Mouse (Mus musculus) intestine, embryonic 14.5 days (tissue): ENCODE results near the gene Cyp2b19. TPM values are rescaled to one million over a fixed set of nuclear protein-coding genes. Genes with fewer than 3 reads are reported as not detected.

Experiments used
- ATAC-seq: fragments of 200-750 bp; cut with Nextera tagmentation; replicated peaks from 2 replicates; pipeline ENCODE4 v1.8.0; 2017; ENCODE audit warnings: low read depth, moderate number of reproducible peaks, moderate TSS enrichment, moderate library complexity; ENCODE audit not compliant: low FRiP score, low TSS enrichment
- DNase-seq: peaks from one replicate; pipeline ENCODE4 v3.0.0-alpha.2; 2018; ENCODE audit warnings: low spot score
- H3K27ac ChIP-seq: fragments of 300-500 bp; sonication (generic); 2 replicates; pipeline ENCODE4 v1.5.1; 2014; ENCODE audit warnings: low read depth, mild to moderate bottlenecking, control low read depth
- H3K27me3 ChIP-seq: fragments of 300-500 bp; sonication (generic); replicated peaks from 2 replicates; pipeline ENCODE4 v1.6.1; 2014; ENCODE audit warnings: low read length, control low read depth; ENCODE audit not compliant: control insufficient read depth, insufficient read depth
- H3K36me3 ChIP-seq: fragments of 300-500 bp; sonication (generic); 2 replicates; pipeline ENCODE4 v1.6.1; 2014; ENCODE audit warnings: low read length, control low read depth; ENCODE audit not compliant: control insufficient read depth, insufficient read depth
- H3K4me1 ChIP-seq: fragments of 300-500 bp; sonication (generic); replicated peaks from 2 replicates; pipeline ENCODE4 v1.6.1; 2014; ENCODE audit warnings: low read length, control low read depth, mixed read lengths; ENCODE audit not compliant: control insufficient read depth, insufficient read depth
- H3K4me2 ChIP-seq: fragments of 300-500 bp; sonication (generic); 2 replicates; pipeline ENCODE4 v1.6.1; 2014; ENCODE audit warnings: low read length
- H3K4me3 ChIP-seq: fragments of 300-500 bp; sonication (generic); 2 replicates; pipeline ENCODE4 v1.5.1; 2014; ENCODE audit warnings: low read depth, low read length, control low read depth, mixed read lengths
- H3K9ac ChIP-seq: fragments of 300-500 bp; sonication (generic); 2 replicates; pipeline ENCODE4 v1.6.1; 2014; ENCODE audit warnings: mild to moderate bottlenecking, low read length
- H3K9me3 ChIP-seq: fragments of 300-500 bp; sonication (generic); 2 replicates; pipeline ENCODE4 v1.6.1; 2016; ENCODE audit warnings: low read length, control low read depth; ENCODE audit not compliant: control insufficient read depth
- WGBS: fragments of 180-500 bp; shearing (Covaris S2); extraction: QIAGEN DNeasy Blood & Tissue Kit; methylation state at CpG from one replicate; pipeline ENCODE4 v1.1.7; 2014; 5-methylcytosine and 5-hydroxymethylcytosine counted together
- polyA plus RNA-seq: library from polyadenylated mRNA; unstranded; fragments of >200 nt; fragmentation: Nextera tagmentation; extraction: Ambion mirVana; gene quantifications from 2 replicates; pipeline ENCODE4 v1.2.1, GENCODE M21; 2014

The Cyp2b19 gene
- polyA plus RNA-seq: not detected in 2 replicates

DNA sequence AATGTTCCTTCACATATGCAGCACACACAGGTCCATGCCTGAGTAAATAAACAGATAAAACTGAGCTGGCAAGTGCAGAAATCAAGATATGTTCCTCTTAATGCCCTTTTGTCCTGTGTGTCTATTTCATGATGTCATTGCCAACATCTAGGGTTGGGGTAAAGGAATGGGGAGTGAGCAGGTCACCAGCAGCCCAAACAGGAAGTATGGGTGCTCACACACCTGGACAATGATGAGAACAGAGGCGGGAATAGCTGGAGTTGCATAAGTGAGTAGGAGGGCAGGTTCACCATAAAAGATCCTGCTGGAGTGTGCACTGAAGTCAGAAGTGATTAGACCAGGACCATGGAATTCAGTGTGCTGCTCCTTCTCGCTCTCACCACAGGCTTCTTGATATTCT is at the start of gene Cyp2b19:
Gene Cyp2b19, plus strand, starts transcription at position 301 of the 400 bp plus-strand sequence.
- no peak for DNase-seq
- WGBS: 87% methylated on average over 2 of the region's 2 CpGs
- Histone ChIP-seq H3K36me3 (no peaks in the 10 kb centered on the region), H3K27ac (no peak within 1 kb of the TSS), H3K4me1 (no peaks in the 10 kb centered on the region), H3K4me3 (no peak within 1 kb of the TSS), H3K9ac (no peak within 1 kb of the TSS), H3K27me3 (no peaks in the 10 kb centered on the region), H3K9me3 (no peaks in the 10 kb centered on the region), H3K4me2 (no peak within 1 kb of the TSS)
- ATAC-seq: no peak

DNA sequence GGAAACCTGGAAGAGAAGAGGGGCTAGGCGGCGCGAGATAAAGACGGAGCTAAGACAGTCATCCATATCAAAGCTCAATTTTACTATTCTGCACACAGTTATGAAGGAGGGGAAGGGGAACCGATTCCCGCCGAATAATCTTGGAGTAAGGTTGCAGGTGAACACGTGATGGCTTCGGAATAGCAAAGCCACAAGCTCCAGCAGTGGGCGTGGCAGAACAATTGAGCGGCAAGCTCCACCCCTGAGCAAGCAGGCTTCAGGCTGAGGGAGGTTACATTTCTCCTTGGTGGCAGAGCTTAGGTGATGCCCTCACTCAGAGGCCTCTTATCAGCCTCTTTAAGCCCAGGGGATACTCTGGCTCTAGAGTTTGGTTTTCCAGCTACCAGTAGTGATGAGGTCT is 45.9 kb upstream of the Cyp2b19 start:
- no peak overlapping the region for H3K4me3 ChIP-seq
- H3K36me3 ChIP-seq: no peaks in the 10 kb centered on the region
- no peak overlapping the region for H3K27ac ChIP-seq
- H3K9me3 ChIP-seq: no peaks in the 10 kb centered on the region
- no peak overlapping the region for H3K4me2 ChIP-seq
- no peak for ATAC-seq
- no peaks in the 10 kb centered on the region for H3K27me3 ChIP-seq
- 83% methylated on average over 11 of the region's 11 CpGs for WGBS
- H3K9ac ChIP-seq: no peak overlapping the region
- H3K4me1 ChIP-seq: no peaks in the 10 kb centered on the region
- DNase-seq: no peak

DNA sequence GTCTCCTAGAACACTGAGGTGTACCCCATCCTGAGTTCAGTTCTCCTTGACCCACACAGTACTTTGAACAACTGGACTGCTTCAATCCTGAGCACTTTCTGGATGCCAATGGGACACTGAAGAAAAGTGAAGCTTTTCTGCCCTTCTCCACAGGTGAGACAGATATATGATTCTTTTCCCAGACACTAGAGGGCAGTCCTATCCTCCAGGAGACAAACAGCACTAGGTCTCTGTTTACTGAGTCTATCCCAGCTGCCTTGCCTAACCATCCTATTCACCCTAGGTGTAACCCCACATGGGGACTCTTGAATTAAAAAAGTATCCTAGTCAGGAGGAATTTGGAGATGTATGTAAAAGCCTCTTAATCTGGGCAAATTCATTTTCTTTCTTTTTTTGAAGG is 18.0 kb upstream of the Cyp2b19 start:
- DNase-seq (no peak), ATAC-seq (no peak)
- no peak overlapping the region for H3K9ac ChIP-seq
- H3K4me3 ChIP-seq: no peak overlapping the region
- no peaks in the 10 kb centered on the region for H3K9me3 ChIP-seq
- H3K4me2 ChIP-seq: no peak overlapping the region
- H3K4me1 ChIP-seq: no peaks in the 10 kb centered on the region
- H3K27ac ChIP-seq: no peak overlapping the region
- no peaks in the 10 kb centered on the region for H3K27me3 ChIP-seq
- no peaks in the 10 kb centered on the region for H3K36me3 ChIP-seq

DNA sequence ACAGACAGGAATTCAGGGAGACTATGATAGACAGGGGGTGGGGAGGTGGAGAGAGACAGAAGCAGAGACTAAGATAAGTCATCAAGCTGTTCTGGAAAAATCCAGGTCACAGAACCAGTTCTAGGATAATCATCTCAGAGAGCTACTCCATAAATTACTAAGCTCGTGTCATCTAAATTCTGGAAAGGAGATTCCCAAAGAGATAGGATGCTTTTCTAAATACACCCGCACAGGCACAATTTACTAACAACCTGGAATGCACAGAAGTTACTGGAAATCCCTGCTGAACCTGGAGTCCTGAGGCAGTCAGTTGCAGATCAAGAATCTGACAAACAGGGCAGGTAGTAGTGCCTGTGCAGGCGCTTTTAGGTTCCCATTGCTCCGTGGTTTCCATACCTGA is 13.0 kb upstream of the Cyp2b19 start:
- Histone ChIP-seq H3K4me1 (no peaks in the 10 kb centered on the region), H3K4me2 (no peak overlapping the region), H3K9ac (no peak overlapping the region), H3K27me3 (no peaks in the 10 kb centered on the region), H3K4me3 (no peak overlapping the region), H3K36me3 (no peaks in the 10 kb centered on the region), H3K9me3 (no peaks in the 10 kb centered on the region), H3K27ac (no peak overlapping the region)
- DNase-seq (no peak), ATAC-seq (no peak)
- WGBS: 74% methylated on average over 4 of the region's 4 CpGs

DNA sequence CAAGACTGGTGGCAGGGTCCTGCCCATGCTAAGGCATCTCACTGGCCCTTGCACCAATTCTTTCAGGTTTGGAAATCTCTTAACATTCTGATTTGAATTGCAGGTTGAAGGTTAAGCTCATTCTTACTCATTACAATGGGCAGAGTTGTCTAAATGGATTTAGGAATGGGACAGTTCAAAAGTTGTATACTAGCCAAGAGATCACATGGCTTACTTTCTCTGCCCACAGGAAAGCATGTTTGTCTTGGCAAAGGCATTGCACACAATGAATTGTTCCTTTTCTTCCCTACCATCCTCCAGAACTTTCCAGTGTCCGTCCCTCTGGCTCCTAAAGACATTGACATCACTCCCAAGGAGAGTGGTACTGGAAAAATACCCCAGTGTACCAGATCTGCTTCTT is 11.5 kb upstream of the Cyp2b19 start:
- no peaks in the 10 kb centered on the region for H3K36me3 ChIP-seq
- H3K4me1 ChIP-seq: no peaks in the 10 kb centered on the region
- no peaks in the 10 kb centered on the region for H3K9me3 ChIP-seq
- H3K27me3 ChIP-seq: no peaks in the 10 kb centered on the region
- no peak for DNase-seq
- no peak overlapping the region for H3K4me2 ChIP-seq
- H3K9ac ChIP-seq: no peak overlapping the region
- ATAC-seq: no peak
- WGBS: 81% methylated on average over 1 of the region's 1 CpGs
- no peak overlapping the region for H3K4me3 ChIP-seq
- H3K27ac ChIP-seq: no peak overlapping the region

DNA sequence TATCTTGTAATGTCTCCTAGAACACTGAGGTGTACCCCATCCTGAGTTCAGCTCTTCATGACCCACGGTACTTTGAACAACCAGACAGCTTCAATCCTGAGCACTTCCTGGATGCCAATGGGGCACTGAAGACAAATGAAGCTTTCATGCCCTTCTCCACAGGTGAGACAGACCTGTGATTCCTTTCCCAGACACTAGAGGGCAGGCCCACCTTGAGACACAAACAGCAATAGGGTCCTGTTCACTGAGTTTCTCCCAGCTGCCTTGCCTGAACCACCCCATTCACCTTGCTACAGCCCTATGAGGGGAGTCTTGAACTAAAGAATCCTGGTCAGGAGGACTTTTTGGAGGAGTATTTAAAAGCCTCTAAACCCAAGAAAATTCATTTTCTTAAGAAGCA is 10.1 kb downstream of the Cyp2b19 start:
- 46% methylated on average over 1 of the region's 1 CpGs for WGBS
- DNase-seq (no peak), ATAC-seq (no peak)
- H3K27ac ChIP-seq: no peak overlapping the region
- no peaks in the 10 kb centered on the region for H3K27me3 ChIP-seq
- H3K36me3 ChIP-seq: no peaks in the 10 kb centered on the region
- H3K9ac ChIP-seq: no peak overlapping the region
- no peak overlapping the region for H3K4me2 ChIP-seq
- no peak overlapping the region for H3K4me3 ChIP-seq
- no peaks in the 10 kb centered on the region for H3K4me1 ChIP-seq
- H3K9me3 ChIP-seq: no peaks in the 10 kb centered on the region

DNA sequence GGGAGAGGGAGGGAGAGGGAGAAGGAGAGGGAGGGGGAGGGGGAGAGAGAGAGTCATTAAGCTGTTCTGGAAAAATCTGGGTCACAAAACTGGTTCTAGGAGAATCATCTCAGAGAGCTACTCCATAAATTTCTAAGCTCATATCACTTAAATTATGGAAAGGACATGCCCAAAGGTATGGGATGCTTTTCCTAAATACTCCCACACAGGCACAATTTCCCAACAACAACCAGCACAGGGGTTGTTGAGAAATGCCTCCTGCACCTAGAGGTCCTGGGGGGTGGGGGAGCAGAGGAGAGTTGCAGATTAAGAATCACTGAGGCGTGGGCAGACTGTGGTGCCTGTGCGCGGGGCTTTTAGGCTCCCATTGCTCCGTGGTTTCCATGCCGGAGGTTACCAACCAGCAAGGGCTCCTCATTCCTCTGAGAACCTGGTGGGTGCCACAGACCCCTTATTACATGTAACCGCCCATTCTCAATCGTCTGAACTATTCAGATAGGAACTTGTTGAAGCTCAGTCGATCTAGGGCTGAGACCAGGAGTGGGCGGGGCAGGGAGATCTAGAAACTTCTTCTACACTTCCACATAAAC is 13.0 kb downstream of the Cyp2b19 start:
- 77% methylated on average over 9 of the region's 9 CpGs for WGBS
- H3K27ac ChIP-seq: no peak overlapping the region
- no peaks in the 10 kb centered on the region for H3K27me3 ChIP-seq
- H3K36me3 ChIP-seq: no peaks in the 10 kb centered on the region
- no peak overlapping the region for H3K4me2 ChIP-seq
- ATAC-seq: no peak
- H3K4me3 ChIP-seq: no peak overlapping the region
- no peak for DNase-seq
- no peaks in the 10 kb centered on the region for H3K4me1 ChIP-seq
- H3K9ac ChIP-seq: no peak overlapping the region
- H3K9me3 ChIP-seq: no peaks in the 10 kb centered on the region

DNA sequence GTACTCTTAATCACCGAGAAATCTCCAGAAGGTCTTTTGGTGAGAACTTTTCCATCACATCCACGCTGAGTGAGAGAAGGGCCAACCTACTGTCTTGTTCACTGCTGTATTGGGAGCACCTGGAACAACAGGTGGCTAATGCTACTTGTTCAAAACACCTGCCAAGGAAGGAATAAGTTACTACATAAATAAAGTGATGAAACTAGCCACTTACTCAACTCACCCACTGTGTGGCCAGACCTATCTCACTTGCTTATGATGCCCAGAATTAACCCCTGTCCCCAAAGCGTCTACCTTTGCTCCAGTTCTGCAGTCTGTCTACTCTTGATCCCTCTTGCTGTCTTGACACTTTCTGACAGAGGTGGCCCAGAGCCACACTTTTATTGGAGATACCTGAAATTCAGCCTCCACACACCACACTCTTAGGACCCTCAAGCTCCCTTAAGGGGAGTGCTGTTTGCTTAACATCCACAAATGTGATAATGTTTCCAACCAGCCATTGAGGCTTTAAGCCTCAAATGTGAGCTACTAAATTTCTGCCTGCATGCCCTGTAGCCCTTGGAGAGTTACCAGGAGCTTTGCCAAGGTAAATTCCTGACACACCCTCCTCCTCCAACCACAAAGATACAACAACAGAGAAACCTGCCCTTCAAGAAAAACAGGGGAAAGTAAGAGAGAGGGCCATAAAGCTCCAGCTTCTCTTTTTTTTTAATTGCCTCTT is 16.1 kb downstream of the Cyp2b19 start:
- Histone ChIP-seq H3K9me3 (no peaks in the 10 kb centered on the region), H3K4me1 (no peaks in the 10 kb centered on the region), H3K36me3 (no peaks in the 10 kb centered on the region), H3K9ac (no peak overlapping the region), H3K4me3 (no peak overlapping the region), H3K27me3 (no peaks in the 10 kb centered on the region), H3K4me2 (no peak overlapping the region), H3K27ac (no peak overlapping the region)
- WGBS: 83% methylated on average over 3 of the region's 3 CpGs
- ATAC-seq: no peak
- DNase-seq: no peak

DNA sequence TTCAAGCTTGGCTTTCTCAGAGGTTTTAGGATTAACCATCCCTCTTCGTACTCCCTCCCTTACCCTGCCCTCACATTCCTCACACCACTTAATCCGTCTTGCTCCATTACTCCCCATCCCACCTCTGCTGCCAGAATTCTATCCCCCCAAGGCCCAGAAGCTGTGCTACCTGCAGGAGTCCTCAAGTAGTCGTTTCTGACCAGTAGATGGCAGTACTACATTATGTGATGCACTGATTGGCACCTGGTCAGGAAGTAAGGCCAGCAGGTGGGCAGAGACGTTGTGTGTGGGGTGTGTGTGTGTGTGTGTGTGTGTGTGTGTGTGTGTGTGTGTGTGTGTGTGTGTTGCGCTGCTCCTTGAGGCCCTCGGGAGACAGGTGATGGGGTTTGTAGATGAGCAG is 18.9 kb downstream of the Cyp2b19 start:
- ATAC-seq (0 out of 2 replicates have a peak, but pooled peaks have one; percentile 54), DNase-seq (no peak)

More for the DNA sequence above, 18.9 kb downstream of the Cyp2b19 start:
- Histone ChIP-seq H3K9me3 (no peaks in the 10 kb centered on the region), H3K27me3 (no peaks in the 10 kb centered on the region), H3K4me2 (no peak overlapping the region), H3K9ac (no peak overlapping the region), H3K36me3 (no peaks in the 10 kb centered on the region), H3K4me3 (no peak overlapping the region), H3K4me1 (no peaks in the 10 kb centered on the region), H3K27ac (no peak overlapping the region)
- WGBS: 11% methylated on average over 5 of the region's 6 CpGs
